Mouse (Mus musculus) lung, postnatal 36 days (tissue): Measurements from ENCODE around the gene Htr1a.

Source experiments
- DNase-seq: peaks from one replicate; pipeline ENCODE4 v3.0.0; 2022; ENCODE audit warnings: mixed read lengths

The Htr1a gene

DNA sequence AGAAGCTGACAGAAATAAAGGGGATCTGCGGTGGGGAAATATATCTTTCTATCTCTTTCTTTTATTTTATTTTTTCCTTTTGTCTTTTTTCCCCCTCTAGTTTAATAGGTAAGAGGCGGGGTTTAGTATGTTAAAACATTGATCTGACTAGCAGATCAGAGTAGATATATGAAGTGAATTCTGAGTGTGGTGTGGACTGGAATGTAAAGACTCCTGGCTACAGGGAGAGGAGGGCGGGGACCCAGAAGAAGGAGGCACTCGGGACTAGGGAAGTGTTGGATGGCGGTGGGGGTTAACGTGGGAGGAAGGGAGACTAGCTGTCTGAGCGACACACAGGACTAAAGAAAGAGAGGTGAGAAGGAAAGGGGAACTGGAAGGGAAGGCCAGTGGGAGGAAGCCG lies at the start of gene Htr1a:
Htr1a (plus strand) TSS at position 301 of the 400 bp plus-strand sequence.
- no peak for DNase-seq

DNA sequence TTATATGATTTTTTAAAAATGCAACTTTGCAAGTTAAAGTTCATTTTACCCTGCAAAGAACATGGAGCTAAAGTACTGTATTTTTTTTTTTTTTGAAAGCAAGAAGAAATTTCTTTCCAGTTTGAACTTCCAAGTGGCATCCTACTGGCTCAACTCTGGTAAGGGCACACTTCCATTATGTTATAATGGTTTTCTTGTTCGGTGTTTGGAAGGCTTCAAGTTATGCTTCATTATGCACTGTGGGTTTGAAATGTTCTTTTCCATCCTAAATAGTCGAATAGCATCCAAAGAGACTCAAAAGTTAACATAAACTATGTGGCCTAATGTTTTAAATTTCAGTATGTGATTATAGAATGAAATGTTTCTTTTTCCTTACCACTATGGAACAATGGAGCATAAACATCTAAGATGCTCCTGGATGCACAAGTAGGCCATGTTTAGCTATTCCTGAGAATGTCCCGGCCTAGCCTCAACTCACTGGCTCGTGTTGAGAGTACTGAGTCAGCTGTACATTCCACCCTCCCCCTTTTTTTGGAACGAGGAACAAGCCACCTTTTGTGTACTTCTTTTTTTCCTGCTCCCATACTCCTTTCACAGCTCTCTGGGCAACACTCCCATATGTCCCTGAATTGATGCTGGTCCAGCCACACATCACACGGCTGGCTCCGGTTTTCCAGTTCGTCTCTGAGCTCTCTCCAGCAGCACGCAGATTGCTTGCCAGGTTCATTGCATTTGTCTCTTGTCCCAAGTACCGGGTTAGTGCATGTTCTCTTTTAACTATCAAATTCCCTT lies 31.7 kb upstream of the Htr1a start:
- DNase-seq = no peak

DNA sequence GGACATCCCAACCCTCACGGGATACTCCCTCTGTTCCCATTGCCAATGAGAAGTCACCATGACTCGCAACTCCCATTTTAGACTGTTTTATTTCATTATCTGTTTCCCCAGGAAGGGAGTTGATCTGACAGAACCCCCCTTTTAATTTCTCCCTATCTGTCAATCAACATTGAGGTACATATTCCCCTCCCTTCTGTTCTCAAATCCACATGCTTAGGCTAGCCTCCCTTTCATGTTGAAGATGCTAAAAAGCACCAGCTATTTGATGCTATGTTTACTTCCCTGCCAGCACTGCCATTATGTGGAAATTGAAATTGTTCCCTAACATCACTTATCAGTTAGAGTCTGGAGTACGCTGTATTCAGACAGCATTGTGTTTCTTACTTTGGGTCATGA lies 31.1 kb upstream of the Htr1a start:
- no peak for DNase-seq

DNA sequence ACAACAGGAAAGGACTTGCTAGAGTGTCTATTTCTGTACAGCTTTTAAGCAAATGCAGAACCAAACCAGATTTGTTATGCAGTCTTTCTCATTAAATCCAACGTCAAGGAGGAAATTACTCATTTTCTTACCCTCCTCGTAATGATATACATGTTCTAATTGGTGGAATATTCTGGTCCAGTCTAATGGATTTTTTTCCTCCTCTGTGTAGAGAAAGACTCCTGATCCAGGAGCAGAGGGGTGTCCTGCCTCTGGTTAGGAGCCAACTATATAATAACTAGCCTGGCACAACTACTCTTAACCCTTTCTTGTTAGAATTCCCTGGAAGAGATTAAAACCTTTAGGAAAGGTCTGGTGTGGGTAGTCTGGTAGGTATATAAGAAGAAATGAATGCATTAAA lies 10.3 kb upstream of the Htr1a start:
- no peak for DNase-seq

DNA sequence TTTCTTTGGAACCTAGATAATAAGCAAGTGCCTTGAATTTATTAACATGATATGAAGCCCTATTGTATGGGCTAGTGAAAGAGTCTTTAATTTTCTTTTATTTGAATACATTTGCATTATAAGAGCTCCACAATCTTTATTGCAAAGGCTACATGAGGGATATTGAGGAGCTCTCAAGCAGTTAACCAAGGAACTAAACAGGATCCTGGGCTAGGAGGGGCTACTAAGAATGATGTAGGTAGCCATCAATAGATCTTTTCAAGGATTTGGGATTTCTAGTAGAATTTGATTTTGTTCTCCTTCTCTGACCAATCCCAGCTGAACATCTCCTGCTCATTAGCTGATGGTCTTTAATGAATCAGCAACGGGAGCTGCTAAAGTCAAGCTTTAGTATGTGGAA lies 9.8 kb upstream of the Htr1a start:
- no peak for DNase-seq

DNA sequence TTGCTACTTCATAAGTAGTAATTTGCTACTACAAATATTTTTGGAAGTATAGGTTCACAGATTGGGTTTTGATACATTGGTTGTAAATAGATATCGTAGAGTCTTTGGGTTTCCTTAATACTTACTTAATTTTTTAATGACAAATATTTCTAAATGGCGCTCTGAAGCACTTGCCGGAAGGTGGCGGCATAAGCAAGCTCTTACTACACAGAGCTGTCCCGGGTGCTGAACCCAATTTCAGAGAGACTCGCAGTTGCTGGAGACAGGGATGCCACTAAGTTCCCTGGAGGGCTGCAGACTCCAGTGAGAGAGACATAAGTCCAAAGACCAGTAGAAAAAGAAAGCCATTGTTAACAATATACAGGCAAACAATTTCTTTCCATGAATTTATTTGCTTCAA lies 863 bp upstream of the Htr1a start:
- peak; percentile 54 for DNase-seq

DNA sequence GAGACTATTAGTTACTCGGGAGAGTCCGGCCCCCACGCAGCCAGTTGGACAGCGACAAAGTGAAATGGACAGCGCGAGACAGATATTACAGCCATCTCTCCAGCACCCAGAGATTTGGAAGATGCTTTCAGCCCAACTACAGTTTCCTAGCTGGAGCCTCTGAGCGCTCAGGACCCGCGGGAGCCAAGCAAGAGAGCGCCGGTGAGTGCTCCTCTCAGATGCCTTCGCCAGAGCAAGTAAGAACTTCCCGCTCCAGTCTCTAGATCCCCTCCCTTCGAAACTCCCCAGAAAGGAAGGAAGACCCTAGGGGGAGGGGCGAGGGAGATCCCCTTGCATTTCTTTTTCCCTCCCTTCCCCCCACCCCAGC lies 415 bp downstream of the Htr1a start:
- DNase-seq = no peak

DNA sequence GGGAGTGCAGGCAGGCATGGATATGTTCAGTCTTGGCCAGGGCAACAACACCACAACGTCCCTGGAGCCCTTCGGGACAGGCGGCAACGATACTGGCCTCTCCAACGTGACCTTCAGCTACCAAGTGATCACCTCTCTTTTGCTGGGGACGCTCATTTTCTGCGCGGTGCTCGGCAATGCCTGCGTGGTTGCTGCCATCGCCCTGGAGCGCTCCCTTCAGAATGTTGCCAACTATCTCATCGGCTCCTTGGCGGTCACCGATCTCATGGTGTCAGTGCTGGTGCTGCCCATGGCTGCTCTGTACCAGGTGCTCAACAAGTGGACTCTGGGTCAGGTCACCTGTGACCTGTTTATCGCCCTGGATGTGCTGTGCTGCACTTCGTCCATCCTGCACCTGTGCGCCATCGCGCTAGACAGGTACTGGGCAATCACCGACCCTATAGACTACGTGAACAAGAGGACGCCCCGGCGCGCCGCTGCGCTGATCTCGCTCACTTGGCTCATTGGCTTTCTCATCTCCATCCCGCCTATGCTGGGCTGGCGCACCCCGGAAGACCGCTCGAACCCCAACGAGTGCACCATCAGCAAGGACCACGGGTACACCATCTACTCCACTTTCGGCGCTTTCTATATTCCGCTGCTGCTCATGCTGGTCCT lies 927 bp downstream of the Htr1a start:
- DNase-seq = no peak

DNA sequence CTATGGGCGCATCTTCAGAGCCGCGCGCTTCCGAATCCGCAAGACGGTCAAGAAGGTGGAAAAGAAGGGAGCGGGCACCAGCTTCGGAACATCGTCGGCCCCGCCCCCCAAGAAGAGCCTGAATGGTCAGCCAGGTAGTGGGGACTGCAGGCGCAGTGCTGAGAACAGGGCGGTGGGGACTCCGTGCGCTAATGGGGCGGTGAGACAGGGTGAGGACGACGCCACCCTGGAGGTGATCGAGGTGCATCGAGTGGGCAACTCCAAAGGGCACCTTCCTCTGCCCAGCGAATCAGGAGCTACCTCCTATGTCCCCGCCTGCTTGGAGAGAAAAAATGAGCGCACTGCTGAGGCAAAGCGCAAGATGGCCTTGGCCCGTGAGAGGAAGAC lies 1.4 kb downstream of the Htr1a start:
- DNase-seq = no peak

DNA sequence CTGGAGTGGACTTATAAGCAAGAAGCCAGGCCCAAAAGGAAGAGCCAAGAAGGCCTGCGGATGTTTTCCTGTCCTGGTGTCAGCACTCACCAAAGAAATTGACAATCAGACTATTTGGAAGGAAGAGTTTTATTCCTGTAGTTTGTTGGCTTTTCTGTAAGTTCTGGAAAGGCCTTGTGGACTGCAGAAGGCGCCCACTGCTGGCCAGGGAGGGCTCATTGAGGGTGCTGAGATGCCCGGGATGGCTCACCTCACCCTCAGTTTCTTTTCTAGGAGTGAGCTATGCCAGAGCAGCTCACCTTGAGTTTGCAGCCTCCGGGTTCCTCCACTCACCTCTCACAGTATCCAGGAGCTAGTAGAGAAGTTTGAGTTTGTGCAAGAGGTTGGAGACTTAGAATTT lies 2.8 kb downstream of the Htr1a start:
- DNase-seq = no peak

DNA sequence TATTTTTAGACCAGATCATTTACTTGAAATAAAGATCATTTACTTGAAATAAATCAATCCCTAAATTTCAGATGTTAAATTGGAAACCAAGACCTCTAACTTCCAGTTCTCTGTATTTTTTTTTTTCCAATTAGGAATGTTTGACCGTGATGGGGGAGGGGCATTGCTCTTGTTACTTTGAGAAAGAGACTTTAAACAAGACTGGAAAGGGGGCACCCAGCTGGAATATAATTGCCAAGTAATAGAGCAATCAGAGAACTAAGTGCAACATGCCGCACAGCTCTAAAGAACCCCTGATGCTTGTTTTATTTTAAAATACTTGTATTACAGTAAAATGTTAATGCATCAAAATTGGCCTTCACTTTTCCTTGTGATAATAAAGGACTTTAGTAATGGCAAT lies 4.3 kb downstream of the Htr1a start:
- DNase-seq = no peak

DNA sequence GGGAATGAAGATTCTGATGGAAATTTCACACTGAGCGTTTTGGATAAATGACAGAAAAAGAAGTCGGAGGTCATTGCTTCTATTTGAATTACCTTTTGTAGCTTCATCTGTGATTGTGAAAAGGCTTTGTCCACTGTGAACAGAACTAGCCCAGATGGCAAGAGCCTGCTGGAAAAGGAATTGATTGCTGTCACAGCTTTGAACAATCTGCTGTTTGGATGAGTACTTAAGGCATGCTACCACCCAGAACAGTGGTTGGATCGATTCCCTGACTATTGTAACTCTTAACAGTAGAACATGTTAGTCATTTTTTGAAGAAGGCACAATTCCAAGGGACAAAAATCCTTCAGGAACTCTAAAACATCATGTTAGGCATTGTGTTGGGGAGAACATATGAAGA lies 8.1 kb downstream of the Htr1a start:
- DNase-seq = no peak
